Mouse (Mus musculus) kidney, embryonic 14.5 days (tissue): ENCODE measurements around the gene Ptprd. TPM values are rescaled to one million over a fixed set of nuclear protein-coding genes. Genes with fewer than 3 reads are reported as not detected.

Experiments used
- ATAC-seq: fragments of 200-750 bp; cut with Nextera tagmentation; 2 replicates; pipeline ENCODE4 v1.8.0; 2017; ENCODE audit warnings: moderate number of reproducible peaks, mild to moderate bottlenecking, moderate TSS enrichment, moderate library complexity; ENCODE audit not compliant: low FRiP score, low TSS enrichment
- H3K27ac ChIP-seq: fragments of 300-500 bp; sonication (generic); 2 replicates; pipeline ENCODE4 v1.5.1; 2014; ENCODE audit warnings: low read depth, mild to moderate bottlenecking, low read length, moderate library complexity, mixed read lengths
- H3K27me3 ChIP-seq: fragments of 300-500 bp; sonication (generic); 2 replicates; pipeline ENCODE4 v1.6.1; 2014; ENCODE audit warnings: mild to moderate bottlenecking, low read length; ENCODE audit not compliant: control insufficient read depth, insufficient read depth
- H3K36me3 ChIP-seq: fragments of 300-500 bp; sonication (generic); 2 replicates; pipeline ENCODE4 v1.6.1; 2014; ENCODE audit warnings: low read length, mixed read lengths; ENCODE audit not compliant: control insufficient read depth, insufficient read depth
- H3K4me1 ChIP-seq: fragments of 300-500 bp; sonication (generic); 2 replicates; pipeline ENCODE4 v1.6.1; 2014; ENCODE audit warnings: low read length, mixed read lengths; ENCODE audit not compliant: control insufficient read depth, insufficient read depth
- H3K4me2 ChIP-seq: fragments of 300-500 bp; sonication (generic); replicated peaks from 2 replicates; pipeline ENCODE4 v1.6.1; 2014; ENCODE audit warnings: low read depth, mild to moderate bottlenecking, low read length
- H3K4me3 ChIP-seq: fragments of 300-500 bp; sonication (generic); 2 replicates; pipeline ENCODE4 v1.5.1; 2014; ENCODE audit warnings: mild to moderate bottlenecking, low read length
- H3K9ac ChIP-seq: fragments of 300-500 bp; sonication (generic); 2 replicates; pipeline ENCODE4 v1.6.1; 2014; ENCODE audit warnings: low read depth, mild to moderate bottlenecking, low read length, moderate library complexity
- H3K9me3 ChIP-seq: fragments of 300-500 bp; sonication (generic); 2 replicates; pipeline ENCODE4 v1.6.1; 2016; ENCODE audit warnings: low read length; ENCODE audit not compliant: control insufficient read depth
- WGBS: fragments of 180-500 bp; shearing (Covaris S2); extraction: QIAGEN DNeasy Blood & Tissue Kit; methylation state at CpG from one replicate; pipeline ENCODE4 v1.1.7; 2014; 5-methylcytosine and 5-hydroxymethylcytosine counted together
- polyA plus RNA-seq: library from polyadenylated mRNA; unstranded; fragments of >200 nt; fragmentation: Nextera tagmentation; extraction: Ambion mirVana; gene quantifications from 2 replicates; pipeline ENCODE4 v1.2.1, GENCODE M21; 2014

Ptprd gene
- polyA plus RNA-seq, 1 experiment from 2014 or later: 34.8 TPM

GRCm38 (mm10) chr4:77649615-77650325 is 562.0 kb downstream of the Ptprd start:
- Histone ChIP-seq H3K27ac (no peak overlapping the region), H3K9me3 (no peaks in the 10 kb centered on the region), H3K27me3 (no peaks in the 10 kb centered on the region), H3K4me2 (no peak overlapping the region), H3K4me3 (no peak overlapping the region), H3K36me3 (no peaks in the 10 kb centered on the region), H3K9ac (no peak overlapping the region), H3K4me1 (no peaks in the 10 kb centered on the region)
- ATAC-seq: no peak
- 90% methylated on average over 3 of the region's 3 CpGs for WGBS

- no peaks in the 10 kb centered on the region for H3K36me3 ChIP-seq
- H3K4me2 ChIP-seq: no peak overlapping the region
- no peaks in the 10 kb centered on the region for H3K4me1 ChIP-seq
- H3K4me3 ChIP-seq: no peak overlapping the region
- H3K9me3 ChIP-seq: no peaks in the 10 kb centered on the region
- 77% methylated on average over 2 of the region's 2 CpGs for WGBS
- no peak overlapping the region for H3K27ac ChIP-seq
- H3K27me3 ChIP-seq: no peaks in the 10 kb centered on the region
- ATAC-seq: no peak
- no peak overlapping the region for H3K9ac ChIP-seq
These were observed 562.9 kb downstream of the Ptprd start for GRCm38 (mm10) chr4:77648911-77649310.

- Histone ChIP-seq H3K27ac (no peak overlapping the region), H3K27me3 (no peaks in the 10 kb centered on the region), H3K9me3 (no peaks in the 10 kb centered on the region), H3K4me1 (no peaks in the 10 kb centered on the region), H3K4me3 (no peak overlapping the region), H3K9ac (no peak overlapping the region), H3K36me3 (no peaks in the 10 kb centered on the region), H3K4me2 (no peak overlapping the region)
- no peak for ATAC-seq
- WGBS: 80% methylated on average over 5 of the region's 5 CpGs
These were observed 564.2 kb downstream of the Ptprd start for GRCm38 (mm10) chr4:77647451-77648137.

GRCm38 (mm10) chr4:77644435-77644834 is 567.3 kb downstream of the Ptprd start:
- Histone ChIP-seq H3K36me3 (no peaks in the 10 kb centered on the region), H3K27me3 (no peaks in the 10 kb centered on the region), H3K4me1 (no peaks in the 10 kb centered on the region), H3K27ac (no peak overlapping the region), H3K9ac (no peak overlapping the region), H3K9me3 (no peaks in the 10 kb centered on the region), H3K4me2 (no peak overlapping the region), H3K4me3 (no peak overlapping the region)
- ATAC-seq: no peak

- WGBS: 75% methylated on average over 7 of the region's 7 CpGs
- H3K27ac ChIP-seq: no peak overlapping the region
- no peaks in the 10 kb centered on the region for H3K9me3 ChIP-seq
- no peak overlapping the region for H3K9ac ChIP-seq
- H3K4me2 ChIP-seq: no peak overlapping the region
- H3K4me1 ChIP-seq: no peaks in the 10 kb centered on the region
- ATAC-seq: no peak
- H3K27me3 ChIP-seq: no peaks in the 10 kb centered on the region
- H3K4me3 ChIP-seq: no peak overlapping the region
- no peaks in the 10 kb centered on the region for H3K36me3 ChIP-seq
These were observed 571.7 kb downstream of the Ptprd start for GRCm38 (mm10) chr4:77640022-77640421.

- WGBS: 90% methylated on average over 1 of the region's 1 CpGs
- no peak overlapping the region for H3K4me2 ChIP-seq
- H3K36me3 ChIP-seq: no peaks in the 10 kb centered on the region
- no peak overlapping the region for H3K9ac ChIP-seq
- H3K4me3 ChIP-seq: no peak overlapping the region
- H3K27ac ChIP-seq: no peak overlapping the region
- H3K4me1 ChIP-seq: no peaks in the 10 kb centered on the region
- no peaks in the 10 kb centered on the region for H3K27me3 ChIP-seq
- ATAC-seq: no peak
- H3K9me3 ChIP-seq: no peaks in the 10 kb centered on the region
These were observed 598.6 kb downstream of the Ptprd start for GRCm38 (mm10) chr4:77613129-77613528.

GRCm38 (mm10) chr4:77586624-77587023 is 625.1 kb downstream of the Ptprd start:
- Histone ChIP-seq H3K9ac (no peak overlapping the region), H3K36me3 (no peaks in the 10 kb centered on the region), H3K27ac (no peak overlapping the region), H3K4me3 (no peak overlapping the region), H3K4me1 (no peaks in the 10 kb centered on the region), H3K4me2 (no peak overlapping the region), H3K27me3 (no peaks in the 10 kb centered on the region), H3K9me3 (no peaks in the 10 kb centered on the region)
- WGBS: 76% methylated on average over 1 of the region's 1 CpGs
- ATAC-seq: no peak

GRCm38 (mm10) chr4:77586222-77586621 is 625.5 kb downstream of the Ptprd start:
- no peak overlapping the region for H3K4me2 ChIP-seq
- H3K9me3 ChIP-seq: no peaks in the 10 kb centered on the region
- H3K27ac ChIP-seq: no peak overlapping the region
- 74% methylated on average over 1 of the region's 1 CpGs for WGBS
- ATAC-seq: no peak
- H3K4me1 ChIP-seq: no peaks in the 10 kb centered on the region
- H3K36me3 ChIP-seq: no peaks in the 10 kb centered on the region
- H3K27me3 ChIP-seq: no peaks in the 10 kb centered on the region
- no peak overlapping the region for H3K9ac ChIP-seq
- H3K4me3 ChIP-seq: no peak overlapping the region

GRCm38 (mm10) chr4:77558404-77559202 is 653.2 kb downstream of the Ptprd start:
- Histone ChIP-seq H3K9me3 (no peaks in the 10 kb centered on the region), H3K4me1 (no peaks in the 10 kb centered on the region), H3K27me3 (no peaks in the 10 kb centered on the region), H3K4me2 (no peak overlapping the region), H3K4me3 (no peak overlapping the region), H3K36me3 (no peaks in the 10 kb centered on the region), H3K27ac (no peak overlapping the region), H3K9ac (no peak overlapping the region)
- WGBS: 22% methylated on average over 14 of the region's 14 CpGs
- no peak for ATAC-seq
